ENCODE assay signal across 25 mouse cellular contexts in genomic region chr3:107964026-107964425, GRCm38 (mm10). TPM values are rescaled to one million over a fixed set of nuclear protein-coding genes. Genes with fewer than 3 reads are reported as not detected.
DNase-seq lines count a peak whose midpoint lies in the region; ATAC-seq and TF ChIP-seq lines count a peak whose summit lies in the region.
"Had no signal": no experiment of that assay in that cellular context is flagged by ENCODE, and none has a peak within 500 bp of the region (broad histone marks: within the 10 kb centered on the region; RNA-seq: fewer than 3 reads in every experiment).

No protein-coding gene starts in this region.

- no peak for TF ChIP-seq POLR2A in ES-Bruce4 (IDR thresholded peaks at IDR 0.05; ENCODE audit: insufficient read depth, low read length)
- no peak for TF ChIP-seq POLR2A in small intestine, adult 2 months (IDR thresholded peaks at IDR 0.05; ENCODE audit: low read depth, low read length)

- WGBS in liver, embryonic 11.5 days, result 51% methylated on average over 4 of the region's 4 CpGs
- WGBS in small intestine, adult 2 months, result 78% methylated on average over 4 of the region's 4 CpGs
- WGBS in embryonic facial prominence, embryonic 10.5 days, result 78% methylated on average over 4 of the region's 4 CpGs

- peak overlapping the region; percentile 49 for H3K27ac ChIP-seq in gastrocnemius, adult 2 months
- H3K27ac ChIP-seq in ES-Bruce4 (ENCODE audit: insufficient read depth, low read length), result peak overlapping the region; percentile 79
- no peak overlapping the region; the same call in 1 of the 2 replicates for H3K27ac ChIP-seq in liver, embryonic 11.5 days (ENCODE audit: low read depth, low read length)
- H3K27ac ChIP-seq in small intestine, adult 2 months (ENCODE audit: insufficient read depth, low read depth, low read length), result peak overlapping the region; percentile 69; the same call in 1 of the 2 replicates
- H3K27ac ChIP-seq in embryonic facial prominence, embryonic 10.5 days (replicated peaks), result no peak overlapping the region; the same call in 1 of the 2 replicates
- H3K27ac ChIP-seq: forebrain, embryonic 15.5 days; limb, embryonic 12.5 days had no signal

- peak; percentile 70 for ATAC-seq in liver, embryonic 11.5 days (replicated peaks; ENCODE audit: low FRiP score)
- ATAC-seq: forebrain, embryonic 15.5 days; inflammation-experienced regulatory T-cells, adult 6 months had no signal

- H3K9me3 ChIP-seq in ES-Bruce4 (replicated peaks; ENCODE audit: control insufficient read depth, insufficient read depth, low read length, poor library complexity, severe bottlenecking), result no peaks in the 10 kb centered on the region
- no peaks in the 10 kb centered on the region for H3K9me3 ChIP-seq in liver, embryonic 11.5 days (ENCODE audit: control insufficient read depth, low read length)
- no peaks in the 10 kb centered on the region for H3K9me3 ChIP-seq in embryonic facial prominence, embryonic 10.5 days
- H3K9me3 ChIP-seq: forebrain, embryonic 15.5 days; limb, embryonic 12.5 days had no signal

- no peak overlapping the region for H3K4me3 ChIP-seq in gastrocnemius, adult 2 months
- no peak overlapping the region for H3K4me3 ChIP-seq in ES-Bruce4 (ENCODE audit: low read depth, low read length)
- no peak overlapping the region for H3K4me3 ChIP-seq in liver, embryonic 11.5 days (ENCODE audit: low read depth, low read length)
- H3K4me3 ChIP-seq in small intestine, adult 2 months (ENCODE audit: low read depth, low read length), result no peak overlapping the region
- H3K4me3 ChIP-seq in embryonic facial prominence, embryonic 10.5 days, result no peak overlapping the region
- H3K4me3 ChIP-seq: forebrain, embryonic 15.5 days; limb, embryonic 12.5 days; myocyte had no signal

- peak overlapping the region; percentile 1 for H3K9ac ChIP-seq in ES-Bruce4 (ENCODE audit: low read depth, poor library complexity, severe bottlenecking)
- H3K9ac ChIP-seq in liver, embryonic 11.5 days (ENCODE audit: low read depth, low read length), result no peak overlapping the region
- H3K9ac ChIP-seq: forebrain, embryonic 15.5 days; limb, embryonic 12.5 days; lung, embryonic 14.5 days had no signal

- no peak for DNase-seq in gastrocnemius, adult 2 months
- DNase-seq in gastrocnemius, postnatal 4 days (ENCODE audit: low spot score in 2 of 2), result no peak
- DNase-seq in liver, embryonic 11.5 days (ENCODE audit: low spot score), result no peak
- DNase-seq in adipocyte (ENCODE audit: low spot score), result no peak
- no peak for DNase-seq in embryonic facial prominence, embryonic 10.5 days (ENCODE audit: low spot score)
- no peak for DNase-seq in embryo, embryonic 11 days
- DNase-seq: adrenal gland, adult 8-10 months; cerebellum, adult 18-20 months; lung, embryonic 14.5 days; right cerebral cortex, adult 18-20 months; thymus, adult 2 months had no signal

- H3K4me1 ChIP-seq in ES-Bruce4 (ENCODE audit: control insufficient read depth, insufficient read depth, low read length), result peaks cover 19% of the 10 kb centered on the region
- H3K4me1 ChIP-seq in liver, embryonic 11.5 days (replicated peaks; ENCODE audit: control insufficient read depth, insufficient read depth, low read length), result peaks cover 11% of the 10 kb centered on the region
- peaks cover 21% of the 10 kb centered on the region for H3K4me1 ChIP-seq in small intestine, adult 2 months (ENCODE audit: control insufficient read depth, insufficient read depth, insufficient read length, low read length)
- H3K4me1 ChIP-seq in embryonic facial prominence, embryonic 10.5 days, result peaks cover 16% of the 10 kb centered on the region
- H3K4me1 ChIP-seq: limb, embryonic 12.5 days had no signal

- TF ChIP-seq CTCF in gastrocnemius, adult 2 months (IDR thresholded peaks at IDR 0.05), result no peak
- no peak for TF ChIP-seq CTCF in ES-Bruce4 (IDR thresholded peaks at IDR 0.05; ENCODE audit: low read depth, low read length)
- TF ChIP-seq CTCF in small intestine, adult 2 months (IDR thresholded peaks at IDR 0.05; ENCODE audit: extremely low read depth, insufficient read length, insufficient replicate concordance, low read depth, low read length), result no peak

- no peaks in the 10 kb centered on the region for H3K36me3 ChIP-seq in ES-Bruce4 (ENCODE audit: control insufficient read depth, insufficient read depth, low read length, poor library complexity, severe bottlenecking)
- H3K36me3 ChIP-seq in liver, embryonic 11.5 days (ENCODE audit: control insufficient read depth, insufficient read depth, low read length), result no peaks in the 10 kb centered on the region
- H3K36me3 ChIP-seq in small intestine, adult 2 months (ENCODE audit: control insufficient read depth, insufficient read depth, low read length), result no peaks in the 10 kb centered on the region
- H3K36me3 ChIP-seq in embryonic facial prominence, embryonic 10.5 days (replicated peaks), result no peaks in the 10 kb centered on the region
- H3K36me3 ChIP-seq: forebrain, embryonic 15.5 days; limb, embryonic 12.5 days had no signal

- intact Hi-C loops in gastrocnemius, adult 2 months (cut with DNase I), result no loop called here

- no peaks in the 10 kb centered on the region for H3K27me3 ChIP-seq in ES-Bruce4 (ENCODE audit: control insufficient read depth, insufficient read depth, low read length, poor library complexity, severe bottlenecking)
- no peaks in the 10 kb centered on the region for H3K27me3 ChIP-seq in liver, embryonic 11.5 days (replicated peaks; ENCODE audit: control insufficient read depth, insufficient read depth, low read length)
- H3K27me3 ChIP-seq in small intestine, adult 2 months (ENCODE audit: control insufficient read depth, insufficient read depth, low read length), result no peaks in the 10 kb centered on the region
- H3K27me3 ChIP-seq in embryonic facial prominence, embryonic 10.5 days (replicated peaks; ENCODE audit: low read depth, poor library complexity, severe bottlenecking), result no peaks in the 10 kb centered on the region
- H3K27me3 ChIP-seq: forebrain, embryonic 15.5 days; limb, embryonic 12.5 days had no signal

- H3K4me2 ChIP-seq in liver, embryonic 11.5 days, result peak overlapping the region; percentile 31
- H3K4me2 ChIP-seq: forebrain, embryonic 15.5 days; limb, embryonic 12.5 days; lung, embryonic 14.5 days had no signal

- no peak for TF ChIP-seq EP300 in ES-Bruce4 (IDR thresholded peaks at IDR 0.05; ENCODE audit: insufficient read depth, low read depth, low read length)

RNA-seq across cellular contexts. Expression of gene Gstm3, which starts 5.1 kb away (rescaled TPM):
- total RNA-seq in gastrocnemius, adult 2 months (2021), result not detected
- total RNA-seq in gastrocnemius, postnatal 4 days (2021), result not detected
- 24.6 and 31.6 TPM in 2 replicates for polyA plus RNA-seq in ES-Bruce4 (2011; ENCODE audit: insufficient read depth, insufficient read length, low read depth, missing spikeins)
- polyA plus RNA-seq in liver, embryonic 11.5 days (2014; fragmentation: Nextera tagmentation; extraction: Ambion mirVana), result 7.5 and 7.7 TPM in 2 replicates
- 159 and 411 TPM in 2 replicates for polyA plus RNA-seq in small intestine, adult 2 months (2012; rRNA removed)
- not detected in 2 replicates for polyA plus RNA-seq in embryonic facial prominence, embryonic 10.5 days (2016; fragmentation: Nextera tagmentation; extraction: Ambion mirVana)
- total RNA-seq: gastrocnemius, adult 8-10 months; hematopoietic stem cell, adult 5-6 weeks; layer of hippocampus, adult 8-10 months; left cerebral cortex, adult 8-10 months; neutrophil, adult 5-6 weeks had no signal
- polyA plus RNA-seq: brain, embryonic 14.5 days; forebrain, embryonic 15.5 days; heart, embryonic 14.5 days; inflammation-experienced regulatory T-cells, adult 6 months; limb, embryonic 12.5 days; myocyte; spleen, adult 2 months had no signal

RNA-seq across cellular contexts. Expression of gene Gstm6, which starts 20.5 kb away (rescaled TPM):
- total RNA-seq in gastrocnemius, adult 2 months (2021), result under 1 TPM in 1 of 2 experiments, not detected in 1; 0.36 TPM
- 1 to 10 TPM; 1.7 to 1.9 TPM for total RNA-seq in gastrocnemius, postnatal 4 days (2021)
- polyA plus RNA-seq in ES-Bruce4 (2011; ENCODE audit: insufficient read depth, insufficient read length, low read depth, missing spikeins), result 27.1 and 27.8 TPM in 2 replicates
- 9.2 and 9.5 TPM in 2 replicates for polyA plus RNA-seq in liver, embryonic 11.5 days (2014; fragmentation: Nextera tagmentation; extraction: Ambion mirVana)
- 9.5 and 20.7 TPM in 2 replicates for polyA plus RNA-seq in small intestine, adult 2 months (2012; rRNA removed)
- polyA plus RNA-seq in embryonic facial prominence, embryonic 10.5 days (2016; fragmentation: Nextera tagmentation; extraction: Ambion mirVana), result 8.6 and 8.9 TPM in 2 replicates
- total RNA-seq: hematopoietic stem cell, adult 5-6 weeks; neutrophil, adult 5-6 weeks had no signal
- polyA plus RNA-seq: inflammation-experienced regulatory T-cells, adult 6 months; myocyte had no signal

RNA-seq across cellular contexts. Expression of gene Gstm2, which starts 22.2 kb away (rescaled TPM):
- total RNA-seq in gastrocnemius, adult 2 months (2021), result 100 to 1,000 TPM in 1 of 2 experiments, 10 to 100 TPM in 1; 63.0 to 111 TPM
- 10 to 100 TPM; 46.5 to 48.8 TPM for total RNA-seq in gastrocnemius, postnatal 4 days (2021)
- 74.8 and 77.0 TPM in 2 replicates for polyA plus RNA-seq in ES-Bruce4 (2011; ENCODE audit: insufficient read depth, insufficient read length, low read depth, missing spikeins)
- 16.7 and 18.2 TPM in 2 replicates for polyA plus RNA-seq in liver, embryonic 11.5 days (2014; fragmentation: Nextera tagmentation; extraction: Ambion mirVana)
- 26.7 and 56.7 TPM in 2 replicates for polyA plus RNA-seq in small intestine, adult 2 months (2012; rRNA removed)
- polyA plus RNA-seq in embryonic facial prominence, embryonic 10.5 days (2016; fragmentation: Nextera tagmentation; extraction: Ambion mirVana), result 21.0 and 21.8 TPM in 2 replicates
- total RNA-seq: neutrophil, adult 5-6 weeks had no signal
- polyA plus RNA-seq: inflammation-experienced regulatory T-cells, adult 6 months had no signal

RNA-seq across cellular contexts. Expression of gene Gstm7, which starts 32.4 kb away (rescaled TPM):
- 10 to 100 TPM in 1 of 2 experiments, 1 to 10 TPM in 1; 9.5 to 25.7 TPM for total RNA-seq in gastrocnemius, adult 2 months (2021)
- 10 to 100 TPM in 1 of 2 experiments, 1 to 10 TPM in 1; 9.0 to 11.4 TPM for total RNA-seq in gastrocnemius, postnatal 4 days (2021)
- 4.4 and 4.6 TPM in 2 replicates for polyA plus RNA-seq in ES-Bruce4 (2011; ENCODE audit: insufficient read depth, insufficient read length, low read depth, missing spikeins)
- polyA plus RNA-seq in liver, embryonic 11.5 days (2014; fragmentation: Nextera tagmentation; extraction: Ambion mirVana), result 10.8 and 12.0 TPM in 2 replicates
- 9.4 and 29.1 TPM in 2 replicates for polyA plus RNA-seq in small intestine, adult 2 months (2012; rRNA removed)
- 18.5 and 22.8 TPM in 2 replicates for polyA plus RNA-seq in embryonic facial prominence, embryonic 10.5 days (2016; fragmentation: Nextera tagmentation; extraction: Ambion mirVana)
- total RNA-seq: neutrophil, adult 5-6 weeks had no signal

RNA-seq across cellular contexts. Expression of gene Gstm1, which starts 53.7 kb away (rescaled TPM):
- total RNA-seq in gastrocnemius, adult 2 months (2021), result 100 to 1,000 TPM; 208 to 217 TPM
- 10 to 100 TPM; 59.6 to 61.2 TPM for total RNA-seq in gastrocnemius, postnatal 4 days (2021)
- polyA plus RNA-seq in ES-Bruce4 (2011; ENCODE audit: insufficient read depth, insufficient read length, low read depth, missing spikeins), result 163 and 187 TPM in 2 replicates
- 244 and 267 TPM in 2 replicates for polyA plus RNA-seq in liver, embryonic 11.5 days (2014; fragmentation: Nextera tagmentation; extraction: Ambion mirVana)
- polyA plus RNA-seq in small intestine, adult 2 months (2012; rRNA removed), result 243 and 695 TPM in 2 replicates
- 32.4 and 35.2 TPM in 2 replicates for polyA plus RNA-seq in embryonic facial prominence, embryonic 10.5 days (2016; fragmentation: Nextera tagmentation; extraction: Ambion mirVana)

Comparison
In these comparisons a context has a peak if more than half of its experiments do, and no peak if none do; other contexts are left out.
1. H3K27ac ChIP-seq: peak in gastrocnemius, adult 2 months (single experiment), ES-Bruce4 (single experiment) and small intestine, adult 2 months (single experiment); none in liver, embryonic 11.5 days (single experiment) and embryonic facial prominence, embryonic 10.5 days (single experiment).